Mouse (Mus musculus) hindbrain, embryonic 14.5 days (tissue): ENCODE data around the gene Rplp2. TPM values are rescaled to one million over a fixed set of nuclear protein-coding genes. Genes with fewer than 3 reads are reported as not detected.

Experiments used
- ATAC-seq: fragments of 200-750 bp; cut with Nextera tagmentation; 2 replicates; pipeline ENCODE4 v1.8.0; 2017; ENCODE audit warnings: moderate number of reproducible peaks, mild to moderate bottlenecking, moderate TSS enrichment, moderate library complexity; ENCODE audit not compliant: low FRiP score
- DNase-seq: peaks from one replicate; pipeline ENCODE4 v3.0.0-alpha.2; 2015; ENCODE audit warnings: low spot score
- H3K27ac ChIP-seq: fragments of 300-500 bp; sonication (generic); 2 replicates; pipeline ENCODE4 v1.5.1; 2014; ENCODE audit warnings: mild to moderate bottlenecking, moderate library complexity
- H3K27me3 ChIP-seq: fragments of 300-500 bp; sonication (generic); 2 replicates; pipeline ENCODE4 v1.6.1; 2014; ENCODE audit warnings: mild to moderate bottlenecking, low read length, mixed read lengths; ENCODE audit not compliant: control insufficient read depth, insufficient read depth
- H3K36me3 ChIP-seq: fragments of 300-500 bp; sonication (generic); replicated peaks from 2 replicates; pipeline ENCODE4 v1.6.1; 2014; ENCODE audit not compliant: control insufficient read depth, insufficient read depth
- H3K4me1 ChIP-seq: fragments of 300-500 bp; sonication (generic); replicated peaks from 2 replicates; pipeline ENCODE4 v1.6.1; 2014; ENCODE audit warnings: antibody characterized with exemption, low read length, mixed read lengths; ENCODE audit not compliant: control insufficient read depth, insufficient read depth
- H3K4me2 ChIP-seq: fragments of 300-500 bp; sonication (generic); replicated peaks from 2 replicates; pipeline ENCODE4 v1.6.1; 2014; ENCODE audit warnings: mild to moderate bottlenecking, moderate library complexity
- H3K4me3 ChIP-seq: fragments of 300-500 bp; sonication (generic); replicated peaks from 2 replicates; pipeline ENCODE4 v1.5.1; 2014; ENCODE audit warnings: mild to moderate bottlenecking, low read length
- H3K9ac ChIP-seq: fragments of 300-500 bp; sonication (generic); 2 replicates; pipeline ENCODE4 v1.6.1; 2014
- H3K9me3 ChIP-seq: fragments of 300-500 bp; sonication (generic); 2 replicates; pipeline ENCODE4 v1.6.1; 2016; ENCODE audit warnings: low read length; ENCODE audit not compliant: control insufficient read depth
- WGBS: fragments of 180-500 bp; shearing (Covaris S2); extraction: QIAGEN DNeasy Blood & Tissue Kit; methylation state at CpG from one replicate; pipeline ENCODE4 v1.1.7; 2014; 5-methylcytosine and 5-hydroxymethylcytosine counted together
- polyA plus RNA-seq: library from polyadenylated mRNA; unstranded; fragments of >200 nt; fragmentation: Nextera tagmentation; extraction: Ambion mirVana; gene quantifications from 2 replicates; pipeline ENCODE4 v1.2.1, GENCODE M21; 2014

Gene Rplp2
- polyA plus RNA-seq, 1 experiment from 2014 or later, result 782 TPM

GRCm38 (mm10) chr7:141416144-141416841, 30.9 kb upstream of the Rplp2 start:
- no peak overlapping the region for H3K4me2 ChIP-seq
- no peak overlapping the region for H3K4me3 ChIP-seq
- H3K27ac ChIP-seq, result no peak overlapping the region
- H3K9me3 ChIP-seq, result no peaks in the 10 kb centered on the region
- no peaks in the 10 kb centered on the region for H3K27me3 ChIP-seq
- no peak overlapping the region for H3K9ac ChIP-seq
- 65% methylated on average over 6 of the region's 6 CpGs for WGBS
- DNase-seq (no peak), ATAC-seq (no peak)
- no peaks in the 10 kb centered on the region for H3K36me3 ChIP-seq
- peaks cover 13% of the 10 kb centered on the region for H3K4me1 ChIP-seq

- no peak overlapping the region for H3K4me3 ChIP-seq
- H3K4me1 ChIP-seq, result peaks cover 8% of the 10 kb centered on the region
- no peak overlapping the region for H3K9ac ChIP-seq
- no peak for ATAC-seq
- no peaks in the 10 kb centered on the region for H3K27me3 ChIP-seq
- H3K36me3 ChIP-seq, result no peaks in the 10 kb centered on the region
- H3K4me2 ChIP-seq, result no peak overlapping the region
- H3K27ac ChIP-seq, result no peak overlapping the region
- no peak for DNase-seq
- H3K9me3 ChIP-seq, result no peaks in the 10 kb centered on the region
- 72% methylated on average over 8 of the region's 8 CpGs for WGBS
Observed at GRCm38 (mm10) chr7:141417731-141418681, 29.2 kb upstream of the Rplp2 start.

- H3K9ac ChIP-seq, result no peak overlapping the region
- H3K9me3 ChIP-seq, result no peaks in the 10 kb centered on the region
- H3K4me1 ChIP-seq, result peaks cover 5% of the 10 kb centered on the region; the same call in 1 of the 2 replicates
- no peak overlapping the region for H3K4me3 ChIP-seq
- no peak overlapping the region for H3K27ac ChIP-seq
- ATAC-seq (no peak), DNase-seq (no peak)
- no peaks in the 10 kb centered on the region for H3K27me3 ChIP-seq
- no peaks in the 10 kb centered on the region for H3K36me3 ChIP-seq
- 78% methylated on average over 7 of the region's 7 CpGs for WGBS
- H3K4me2 ChIP-seq, result no peak overlapping the region
Observed at GRCm38 (mm10) chr7:141418970-141419369, 28.2 kb upstream of the Rplp2 start.

DNA sequence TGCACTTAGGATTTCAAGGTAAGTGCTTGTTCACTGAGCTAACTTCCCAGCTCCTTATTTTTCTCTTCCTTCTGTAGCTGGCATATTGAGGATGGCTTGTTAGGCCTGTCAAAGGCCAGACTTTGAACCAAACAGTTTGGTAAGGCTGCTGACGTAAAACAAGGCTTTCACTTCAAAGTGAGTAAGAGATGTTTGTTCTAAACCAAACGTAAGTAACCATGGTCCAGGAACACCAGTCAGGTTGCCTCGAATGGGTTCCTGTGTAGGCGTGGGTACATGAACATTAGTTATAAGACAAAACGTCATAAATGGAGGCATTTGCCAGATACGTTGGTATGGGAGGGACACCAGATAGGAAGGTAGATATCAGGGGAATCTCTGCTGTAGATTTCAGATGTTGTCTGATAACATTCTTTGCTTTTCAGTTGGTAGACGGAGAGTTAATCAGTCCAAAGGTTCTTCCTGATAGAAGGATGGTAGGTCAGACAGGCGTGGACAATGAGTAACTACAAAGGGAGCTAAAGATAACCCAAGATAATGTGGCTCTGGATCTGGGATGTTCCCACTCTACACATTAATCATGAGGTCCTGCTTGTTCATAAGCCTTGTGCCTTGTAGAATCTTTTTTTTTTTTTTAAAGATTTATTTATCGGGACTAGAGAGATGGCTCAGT, 27.0 kb upstream of the Rplp2 start:
- Histone ChIP-seq H3K27me3 (no peaks in the 10 kb centered on the region), H3K36me3 (no peaks in the 10 kb centered on the region), H3K9ac (no peak overlapping the region), H3K27ac (no peak overlapping the region), H3K4me2 (no peak overlapping the region), H3K4me3 (no peak overlapping the region), H3K9me3 (no peaks in the 10 kb centered on the region), H3K4me1 (no peaks in the 10 kb centered on the region)
- no peak for DNase-seq
- no peak for ATAC-seq
- WGBS, result 86% methylated on average over 9 of the region's 9 CpGs

- peaks cover 13% of the 10 kb centered on the region for H3K36me3 ChIP-seq
- peaks cover 8% of the 10 kb centered on the region for H3K4me1 ChIP-seq
- DNase-seq, result no peak
- H3K9me3 ChIP-seq, result no peaks in the 10 kb centered on the region
- H3K4me3 ChIP-seq, result no peak overlapping the region
- 75% methylated on average over 4 of the region's 4 CpGs for WGBS
- H3K4me2 ChIP-seq, result no peak overlapping the region
- H3K9ac ChIP-seq, result no peak overlapping the region
- no peak overlapping the region for H3K27ac ChIP-seq
- ATAC-seq, result no peak
- H3K27me3 ChIP-seq, result no peaks in the 10 kb centered on the region
Observed at GRCm38 (mm10) chr7:141423811-141424210, 23.4 kb upstream of the Rplp2 start.

- H3K9ac ChIP-seq, result no peak overlapping the region
- ATAC-seq (no peak), DNase-seq (no peak)
- H3K4me3 ChIP-seq, result no peak overlapping the region
- H3K27ac ChIP-seq, result no peak overlapping the region
- no peaks in the 10 kb centered on the region for H3K9me3 ChIP-seq
- peaks cover 11% of the 10 kb centered on the region for H3K4me1 ChIP-seq
- 87% methylated on average over 12 of the region's 12 CpGs for WGBS
- no peak overlapping the region for H3K4me2 ChIP-seq
- no peaks in the 10 kb centered on the region for H3K27me3 ChIP-seq
- H3K36me3 ChIP-seq, result peaks cover 34% of the 10 kb centered on the region
Observed at GRCm38 (mm10) chr7:141426948-141427730, 20.0 kb upstream of the Rplp2 start.

DNA sequence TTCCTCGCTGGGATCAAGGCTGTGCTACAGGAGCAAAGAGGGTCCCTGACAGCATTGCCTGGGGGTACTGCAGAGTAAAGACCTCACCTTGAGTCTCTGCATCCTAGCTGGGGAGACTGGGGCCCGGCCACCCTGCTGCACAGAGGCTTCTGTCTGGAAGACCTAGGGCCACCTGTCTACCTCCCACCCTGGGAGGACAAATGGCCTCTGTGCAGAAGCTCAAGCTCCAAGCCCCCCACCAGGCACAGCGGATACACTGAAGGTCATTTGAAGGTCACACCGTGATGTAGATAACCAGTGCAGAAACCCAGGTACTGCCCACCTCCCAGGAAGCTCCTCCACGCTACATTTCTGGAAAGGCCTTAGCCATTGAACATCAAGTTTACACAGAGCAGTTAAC, 18.5 kb upstream of the Rplp2 start:
- WGBS, result 53% methylated on average over 5 of the region's 5 CpGs
- Histone ChIP-seq H3K27ac (peak overlapping the region; percentile 80), H3K4me1 (peaks cover 17% of the 10 kb centered on the region), H3K27me3 (no peaks in the 10 kb centered on the region), H3K9me3 (no peaks in the 10 kb centered on the region), H3K4me3 (peak overlapping the region; percentile 58), H3K4me2 (peak overlapping the region; percentile 92), H3K9ac (peak overlapping the region; percentile 85), H3K36me3 (peaks cover 50% of the 10 kb centered on the region)
- ATAC-seq (no peak), DNase-seq (no peak)

GRCm38 (mm10) chr7:141429310-141429709, 17.9 kb upstream of the Rplp2 start, which contains the start of gene Cend1:
TSS of gene Cend1 (minus strand) at chr7:141429491.
- Histone ChIP-seq H3K27ac (peak within 1 kb of the TSS; percentile 80), H3K9me3 (no peaks in the 10 kb centered on the region), H3K4me2 (peak within 1 kb of the TSS; percentile 92), H3K27me3 (no peaks in the 10 kb centered on the region), H3K9ac (peak within 1 kb of the TSS; percentile 85), H3K4me1 (peaks cover 23% of the 10 kb centered on the region), H3K36me3 (peaks cover 52% of the 10 kb centered on the region), H3K4me3 (peak within 1 kb of the TSS; percentile 58)
- peak; percentile 87 for ATAC-seq
- WGBS, result 3% methylated on average over 19 of the region's 19 CpGs
- DNase-seq, result peak; percentile 76
